Mouse (Mus musculus) mesoderm, embryonic 11.5 days (tissue): ENCODE data around the gene Lrrn4.
A peak's percentile ranks its signal among the peaks of the same experiment; 100 is the strongest.

Experiments
- DNase-seq: peaks from one replicate; pipeline ENCODE4 v3.0.0-alpha.2; 2012; ENCODE audit warnings: low read depth, low spot score

The Lrrn4 gene

DNA sequence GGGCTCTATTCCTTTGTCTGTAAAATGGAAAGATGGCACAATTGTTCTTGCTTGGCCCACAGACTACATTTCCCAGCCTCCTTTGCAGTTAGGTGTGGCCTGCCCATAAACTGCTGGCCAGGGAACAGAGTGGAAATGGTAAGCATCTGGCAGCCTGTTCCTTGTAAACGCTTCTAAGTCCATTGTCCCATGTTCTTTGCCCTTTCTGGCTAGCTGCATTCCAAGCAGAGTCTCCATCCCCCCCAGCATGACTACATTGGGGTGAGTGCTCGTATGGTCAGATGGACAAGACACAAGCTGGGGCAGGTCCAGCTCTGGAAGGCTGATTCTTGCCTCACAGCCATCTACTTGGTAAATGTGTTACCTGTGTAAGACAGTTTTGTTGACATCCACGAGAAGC, 9.0 kb downstream of the Lrrn4 start:
- DNase-seq = no peak

DNA sequence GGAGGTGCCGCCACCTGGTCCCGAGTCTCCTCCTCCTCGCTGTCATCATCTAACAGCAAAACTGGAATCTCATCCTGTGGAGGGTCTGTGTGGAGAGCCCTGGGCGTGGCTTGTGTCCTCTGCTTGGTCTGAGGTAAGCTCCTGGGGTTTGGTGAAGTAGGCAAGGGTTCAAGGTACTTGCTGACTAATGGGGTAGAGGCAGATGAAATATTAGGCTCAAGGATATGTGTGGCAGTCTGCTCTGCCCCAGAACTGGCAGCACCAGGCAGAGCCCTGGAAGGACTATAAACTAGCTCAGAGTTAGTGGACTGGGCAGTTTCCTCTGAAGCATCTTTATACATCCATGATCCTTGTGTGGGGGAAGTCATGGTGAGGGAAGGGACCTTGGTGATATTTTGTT, 10.4 kb downstream of the Lrrn4 start:
- no peak for DNase-seq

DNA sequence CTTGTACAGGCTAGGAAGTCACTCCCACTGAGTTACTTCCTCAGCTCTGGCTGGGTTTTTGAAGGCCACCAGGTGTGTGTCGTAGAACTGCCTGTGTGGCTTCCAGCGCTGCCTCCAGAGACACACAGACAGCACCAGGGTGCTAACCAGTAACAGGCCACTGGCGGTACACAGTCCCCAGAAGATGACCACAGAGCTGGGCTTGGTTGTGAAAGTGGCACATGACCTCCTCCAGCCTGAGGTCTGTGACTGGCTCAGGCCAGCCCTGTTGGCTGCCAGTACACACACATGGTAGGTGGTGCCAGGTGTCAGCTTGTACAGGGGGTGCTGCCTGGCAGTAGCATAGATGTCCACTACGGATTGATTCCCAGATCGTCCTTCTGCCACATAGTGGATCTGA, 11.0 kb downstream of the Lrrn4 start:
- no peak for DNase-seq

DNA sequence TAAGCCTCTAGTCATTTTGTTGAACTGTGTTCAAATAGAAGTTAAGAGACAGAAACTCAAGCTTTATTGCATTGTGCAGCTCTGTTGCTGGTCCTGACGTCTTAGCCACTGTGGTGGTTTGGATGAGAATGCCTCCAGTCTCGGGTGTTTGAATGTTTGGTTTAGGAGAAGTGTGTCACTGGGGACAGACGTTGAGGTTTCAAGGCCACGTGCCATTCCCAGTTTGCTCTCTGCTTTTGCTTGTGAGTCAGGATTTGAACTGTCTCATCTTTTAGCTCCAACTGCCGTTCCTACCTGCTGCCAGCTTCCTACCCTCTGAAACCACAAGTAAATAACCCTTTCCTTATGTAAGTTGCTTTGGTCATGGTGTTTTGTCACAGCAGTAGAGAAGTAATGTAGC, 13.2 kb downstream of the Lrrn4 start:
- DNase-seq = no peak

DNA sequence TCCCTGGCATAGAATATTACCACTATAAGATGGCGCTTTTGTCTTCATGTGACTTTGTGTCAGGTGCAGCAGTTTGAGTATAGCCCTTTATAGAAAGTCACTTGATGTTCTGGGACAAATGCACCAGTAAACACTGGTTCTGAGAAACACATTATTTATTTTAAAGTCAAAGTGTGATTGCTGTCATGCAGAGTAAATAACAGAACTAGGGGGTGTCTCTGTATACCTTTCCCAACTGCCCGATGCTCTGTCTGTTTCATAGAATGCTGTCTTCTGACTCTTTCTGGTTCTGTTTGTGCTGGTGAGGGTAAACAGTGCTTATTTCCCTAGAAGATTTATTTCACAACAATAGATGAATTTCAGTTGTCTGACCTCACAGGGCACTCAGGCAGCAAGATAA, 17.4 kb downstream of the Lrrn4 start:
- DNase-seq = no peak

DNA sequence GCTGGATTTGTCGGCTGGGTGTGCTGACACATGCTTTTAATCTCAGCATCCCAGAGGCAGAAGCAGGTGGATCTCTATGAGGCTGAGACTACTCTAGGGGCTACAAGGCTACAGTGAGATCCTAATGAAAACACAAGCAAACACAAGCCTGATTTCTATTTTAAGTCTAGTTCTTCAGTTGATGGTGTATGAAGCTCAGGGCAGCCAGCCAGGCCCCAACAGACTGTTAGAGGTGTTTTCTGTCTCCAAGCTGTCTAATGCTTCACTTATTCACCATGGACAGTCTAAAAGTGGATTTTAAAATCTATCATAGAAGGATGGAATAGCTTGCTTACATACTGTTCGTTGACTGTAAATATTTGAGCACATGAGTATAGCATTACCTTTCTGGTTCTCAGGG, 19.2 kb downstream of the Lrrn4 start:
- no peak for DNase-seq

DNA sequence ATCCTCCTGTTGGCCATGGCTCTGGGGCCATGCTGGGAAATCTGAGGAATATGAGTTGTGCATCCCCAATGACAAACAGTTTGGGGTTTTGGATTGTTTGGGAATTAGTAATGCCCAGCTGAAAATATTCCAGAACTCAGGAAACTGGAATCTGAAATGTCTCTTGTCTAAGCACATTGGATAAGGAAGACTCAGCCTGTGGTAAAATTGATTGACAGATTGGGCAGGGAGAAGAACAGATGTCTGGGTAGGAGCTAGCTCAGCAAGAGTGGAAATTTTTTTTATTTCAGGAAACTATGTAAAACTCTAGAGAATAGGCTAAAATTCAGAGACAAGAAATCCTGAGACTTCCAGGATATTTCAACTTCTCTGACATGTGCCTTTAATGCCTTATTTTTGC, 20.3 kb downstream of the Lrrn4 start:
- no peak for DNase-seq

DNA sequence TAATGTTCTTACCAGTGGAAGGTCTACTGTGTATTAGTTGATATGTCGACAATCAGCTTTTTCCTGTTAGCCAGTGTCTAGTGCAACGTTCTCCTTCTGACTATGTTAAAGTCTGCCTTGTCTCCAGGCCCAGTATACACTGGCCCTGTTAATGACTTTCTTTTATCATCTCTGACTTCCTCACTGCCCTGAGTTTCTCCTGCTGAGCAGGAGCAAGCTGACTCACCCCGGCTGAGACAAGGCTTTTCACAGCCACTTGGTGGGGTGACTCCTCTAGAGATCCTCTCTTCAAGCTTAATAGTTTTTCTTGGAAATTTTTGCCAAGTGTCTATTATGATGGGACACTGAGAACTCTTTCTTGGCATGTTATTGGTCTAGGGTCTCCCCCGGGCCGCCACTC, 24.4 kb downstream of the Lrrn4 start:
- DNase-seq = no peak

DNA sequence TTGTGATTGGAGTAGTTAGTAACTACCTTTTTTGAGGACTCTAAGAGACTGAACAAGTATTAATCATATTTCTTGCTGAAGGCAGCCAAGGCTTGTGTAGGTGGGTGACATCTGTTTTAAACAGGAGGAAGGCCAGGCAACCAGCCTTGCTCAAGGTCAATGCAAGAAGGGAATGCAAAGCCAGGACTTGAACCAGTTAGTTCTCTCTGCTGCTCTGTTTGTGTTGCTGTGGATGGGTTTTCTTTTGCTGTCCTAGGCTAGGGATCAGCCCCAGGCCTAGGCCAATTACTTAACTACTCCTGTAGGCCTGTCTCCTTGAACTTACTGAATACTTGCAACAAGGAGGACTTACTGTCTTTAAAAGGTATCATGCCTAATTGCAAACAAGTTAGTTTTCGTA, 27.6 kb downstream of the Lrrn4 start:
- no peak for DNase-seq

DNA sequence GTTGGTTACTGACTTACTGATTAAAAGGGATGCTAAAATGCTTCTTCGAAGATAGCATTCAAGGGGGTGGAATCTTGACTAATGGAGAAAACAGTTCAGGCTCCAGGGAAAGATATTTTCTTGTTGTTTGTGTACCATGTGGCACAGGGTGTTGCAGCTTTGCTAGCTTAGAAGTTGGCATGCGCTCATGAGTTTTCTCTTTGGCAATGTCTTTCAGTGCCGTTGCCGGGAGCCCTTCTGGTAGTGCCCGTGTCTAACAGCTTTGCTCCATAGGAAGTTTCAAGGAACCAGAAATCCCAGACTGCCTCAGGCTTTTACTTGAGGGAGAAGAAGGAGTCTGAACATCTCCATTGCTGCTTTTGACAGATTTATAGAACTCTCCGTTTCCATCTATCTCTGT, 31.6 kb downstream of the Lrrn4 start:
- DNase-seq = no peak

DNA sequence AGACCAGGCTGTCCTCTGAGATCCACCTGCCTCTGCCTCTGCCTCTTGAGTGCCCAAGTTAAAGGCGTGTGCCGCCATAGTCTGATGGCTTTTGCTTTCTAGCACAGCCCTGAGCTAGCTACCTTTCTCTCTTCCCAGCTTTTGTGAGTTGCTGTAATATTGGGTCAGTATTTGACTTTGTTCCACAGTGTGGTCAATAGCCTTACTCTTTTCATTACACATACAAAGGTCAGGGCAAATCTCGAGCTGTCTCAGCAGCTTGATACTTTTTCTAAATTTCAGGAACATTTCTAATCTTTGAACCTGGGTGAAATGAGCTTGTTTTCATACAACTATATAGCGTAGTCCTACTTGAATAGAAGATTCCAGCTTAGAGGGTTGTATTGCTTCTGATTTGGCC, 32.3 kb downstream of the Lrrn4 start:
- DNase-seq = no peak

DNA sequence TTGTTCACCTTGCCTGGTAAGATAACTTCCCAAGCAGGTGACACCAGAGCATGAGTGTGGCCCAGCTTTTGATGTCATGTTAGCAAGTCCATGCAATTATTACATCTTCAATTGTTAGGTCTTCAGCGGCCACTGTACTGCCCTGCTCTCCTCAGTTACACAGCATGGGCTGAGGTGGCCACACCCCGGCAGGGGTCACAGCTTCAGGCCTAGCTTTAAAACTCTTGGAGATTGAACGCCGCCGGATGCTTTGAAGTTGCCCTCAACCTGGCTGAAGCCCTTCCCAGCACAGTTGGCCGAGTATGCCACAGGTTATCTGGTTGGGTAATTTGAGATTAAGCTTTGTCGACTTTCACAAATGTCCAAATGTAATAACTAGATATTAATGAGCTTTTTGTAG, 33.1 kb downstream of the Lrrn4 start:
- peak; percentile 7 for DNase-seq

DNA sequence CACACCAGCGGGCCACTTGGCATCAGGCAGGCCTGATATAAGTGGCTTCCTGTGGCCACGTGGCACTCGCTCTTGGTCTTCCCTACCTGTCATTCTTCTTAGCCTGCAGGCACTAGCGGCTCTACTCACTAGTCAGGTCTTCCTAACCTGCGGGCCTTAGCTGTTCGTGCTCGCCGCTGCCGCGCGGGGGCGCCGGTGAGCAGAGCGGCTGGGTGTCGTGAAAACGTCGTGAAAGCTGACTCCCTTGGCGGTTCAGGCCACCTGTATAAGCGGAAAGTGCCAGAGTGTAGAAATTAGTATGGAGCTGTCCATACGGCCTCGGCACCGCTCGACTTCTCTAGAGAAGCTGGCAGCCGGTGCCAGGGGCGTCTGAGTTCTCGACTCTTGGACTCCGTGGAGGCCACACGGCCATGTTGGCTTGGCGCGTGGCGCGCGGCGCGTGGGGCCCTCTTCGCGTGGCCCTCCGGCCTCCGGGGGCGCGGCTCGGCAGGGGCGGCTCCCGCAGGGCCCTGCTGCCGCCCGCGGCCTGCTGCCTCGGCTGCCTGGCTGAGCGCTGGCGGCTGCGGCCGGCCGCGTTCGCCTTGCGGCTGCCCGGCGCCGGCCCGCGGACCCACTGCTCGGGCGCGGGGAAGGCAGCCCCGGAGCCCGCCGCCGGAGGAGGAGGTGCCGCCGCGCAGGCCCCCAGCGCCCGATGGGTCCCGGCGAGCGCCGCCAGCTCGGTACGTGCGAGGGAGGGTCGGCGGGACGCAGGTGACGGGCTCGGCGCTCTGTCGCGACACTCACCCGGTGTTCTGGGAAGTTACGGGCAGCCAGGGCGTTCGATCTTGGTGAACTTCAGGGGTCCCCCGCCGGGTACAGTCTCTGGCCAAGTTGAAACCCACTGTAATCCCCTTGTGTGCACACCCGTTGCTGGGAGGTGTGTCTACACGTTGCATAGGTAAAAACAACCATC, 34.0 kb downstream of the Lrrn4 start, which contains the start of gene Crls1:
Gene Crls1 (plus strand): TSS at position 260 of the 952 bp plus-strand sequence.
- peak; percentile 96 for DNase-seq

DNA sequence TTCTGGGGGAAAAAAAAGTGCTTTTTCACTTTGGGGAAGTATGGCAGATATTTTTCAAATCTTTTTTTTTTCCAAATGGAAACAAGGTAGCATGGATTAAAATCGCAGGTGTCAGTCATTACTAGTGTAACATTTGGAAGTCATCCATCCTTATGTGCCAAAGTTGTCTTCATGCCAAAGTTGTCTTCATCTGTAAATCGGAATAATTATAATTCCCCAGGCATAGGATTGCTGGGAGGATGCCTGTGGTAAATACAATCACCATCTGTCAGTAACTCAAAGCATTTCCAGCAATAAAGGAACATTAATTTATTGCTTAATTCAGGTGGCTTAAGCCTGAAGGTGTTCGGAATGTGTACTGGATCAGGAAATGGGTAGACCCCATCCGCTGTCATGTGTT, 39.6 kb downstream of the Lrrn4 start:
- no peak for DNase-seq
